Mouse (Mus musculus) testis, adult 10 weeks (tissue): ENCODE results near the gene Prmt6. TPM values are rescaled to one million over a fixed set of nuclear protein-coding genes. Genes with fewer than 3 reads are reported as not detected.

Experiments used
- polyA plus RNA-seq: library from polyadenylated mRNA; stranded (reverse); fragments of 350-450 nt; fragmentation: Illumina TruSeq; extraction: RNeasy Lipid Tissue Mini Kit (QIAGEN cat#74804); gene quantifications from one replicate; pipeline ENCODE4 v1.2.3, GENCODE M21; 2014; ENCODE audit warnings: low read depth, low replicate concordance

Prmt6 gene
- polyA plus RNA-seq: 10.6 TPM

GRCm38 (mm10) chr3:110250839-110251700 is at the start of gene Prmt6:
Gene Prmt6, minus strand, starts transcription at chr3:110250998.

Other genes starting within 250 kb of the Prmt6 start
- 0.53 TPM for gene Ntng1, start 107.0 kb downstream of the Prmt6 start, polyA plus RNA-seq